Mouse (Mus musculus) layer of hippocampus, adult 9-11 months (tissue): ENCODE results near the gene Fscn2.

Experiments
- DNase-seq: peaks from one replicate; pipeline ENCODE4 v3.0.0; 2022

Fscn2 gene

DNA sequence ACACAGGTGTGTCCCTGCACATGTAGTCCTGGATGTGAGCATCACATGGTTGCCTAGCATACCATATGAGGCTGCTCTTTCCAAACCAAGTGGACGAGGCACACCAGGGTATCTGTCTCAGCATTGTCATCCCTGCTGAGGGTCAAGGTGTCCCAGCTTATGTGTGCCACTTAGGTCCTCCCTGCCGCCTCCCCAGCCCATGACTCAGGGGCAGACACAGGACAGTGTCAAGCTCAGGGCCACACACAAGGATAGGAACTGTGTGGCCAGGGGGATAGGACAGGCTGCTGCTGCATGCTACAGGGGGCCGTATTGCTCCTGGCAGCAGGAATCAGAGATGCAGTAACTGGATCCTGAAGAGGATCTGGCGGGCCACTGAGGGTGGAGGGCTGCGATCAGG lies 579 bp upstream of the Fscn2 start:
- no peak for DNase-seq

DNA sequence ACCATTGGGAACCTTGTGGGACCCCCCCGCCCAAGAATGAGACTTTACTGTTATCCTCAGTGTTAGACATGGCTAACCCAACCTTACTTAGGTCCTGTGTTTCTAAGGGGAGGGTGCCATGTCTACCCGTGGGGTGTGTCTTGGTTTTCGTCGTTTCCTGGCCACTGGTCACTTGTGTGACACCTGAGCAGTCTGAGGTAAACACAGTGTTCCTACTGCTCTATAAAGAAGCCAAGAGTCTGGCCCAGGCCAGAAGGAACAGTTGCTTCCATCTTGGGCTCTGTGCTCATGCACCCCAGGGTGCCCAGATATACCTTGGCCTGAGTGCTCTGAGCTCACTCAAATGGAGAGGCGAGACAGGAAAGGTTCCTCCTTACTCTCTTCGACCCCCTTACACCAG lies 1.6 kb downstream of the Fscn2 start:
- no peak for DNase-seq

DNA sequence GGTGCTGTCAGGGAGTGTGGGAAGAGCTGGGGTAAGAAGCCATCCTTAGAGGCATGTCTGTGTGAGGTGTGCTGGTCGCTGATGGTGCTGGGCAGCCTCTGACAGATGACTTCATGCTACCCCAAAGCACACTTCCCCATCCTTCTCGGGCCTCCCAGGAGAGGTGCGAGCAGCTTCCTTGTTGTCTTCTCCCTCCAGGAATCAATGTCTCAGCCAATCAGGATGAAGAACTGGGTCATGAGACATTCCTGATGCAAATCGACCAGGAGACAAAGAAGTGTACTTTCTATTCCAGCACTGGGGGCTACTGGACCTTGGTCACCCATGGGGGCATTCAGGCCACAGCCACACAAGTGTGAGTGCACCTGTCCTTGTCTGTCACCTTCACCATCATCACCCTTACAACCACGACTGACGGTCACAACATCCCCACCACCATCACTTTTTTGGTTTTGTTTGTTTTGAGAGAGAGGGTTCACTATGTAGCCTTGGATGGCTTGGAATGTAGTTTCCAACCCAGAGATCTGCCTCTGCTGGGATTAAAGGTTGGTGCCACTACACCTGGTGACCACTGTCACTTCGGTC lies 5.2 kb downstream of the Fscn2 start:
- no peak for DNase-seq

DNA sequence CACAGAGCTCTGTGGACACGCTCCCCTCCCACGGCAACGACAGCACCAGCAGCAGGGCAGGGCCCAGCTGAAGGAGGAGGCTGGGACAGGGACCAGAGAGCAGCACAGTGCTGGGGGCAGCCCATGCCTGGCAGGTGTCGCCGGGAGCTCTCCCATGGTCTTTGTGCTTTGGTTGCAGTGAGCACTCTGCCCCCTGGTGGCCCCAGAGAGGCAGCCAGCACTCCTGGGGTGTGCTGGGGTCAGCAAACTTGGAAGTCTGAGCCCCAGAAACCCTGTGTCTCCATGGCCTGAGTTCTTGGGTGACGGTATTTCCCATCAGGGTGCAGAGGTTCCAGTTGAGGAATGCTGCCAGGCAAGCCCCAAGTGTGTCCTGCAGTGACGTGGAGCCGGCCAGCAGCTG lies 8.3 kb downstream of the Fscn2 start:
- peak; percentile 60 for DNase-seq

DNA sequence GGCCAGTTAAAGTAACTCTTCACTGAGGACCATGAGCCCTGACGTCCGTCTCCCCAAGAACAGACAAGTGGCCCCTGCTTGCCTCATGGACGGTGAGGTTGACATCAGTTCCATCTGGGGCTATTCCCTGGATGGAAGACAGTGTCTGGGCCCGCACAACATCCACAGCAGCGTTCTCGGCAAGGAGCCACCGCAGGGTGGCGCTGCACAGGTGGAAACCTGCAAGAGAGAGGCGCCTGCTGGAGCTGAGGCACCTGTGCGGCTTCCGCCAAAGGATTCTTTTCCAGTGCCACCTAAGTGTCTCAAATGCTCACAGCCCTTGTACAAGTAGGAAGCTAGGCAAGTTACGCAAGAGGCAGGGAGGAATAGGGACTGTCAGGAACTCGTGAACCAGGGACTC lies 11.7 kb downstream of the Fscn2 start:
- no peak for DNase-seq

DNA sequence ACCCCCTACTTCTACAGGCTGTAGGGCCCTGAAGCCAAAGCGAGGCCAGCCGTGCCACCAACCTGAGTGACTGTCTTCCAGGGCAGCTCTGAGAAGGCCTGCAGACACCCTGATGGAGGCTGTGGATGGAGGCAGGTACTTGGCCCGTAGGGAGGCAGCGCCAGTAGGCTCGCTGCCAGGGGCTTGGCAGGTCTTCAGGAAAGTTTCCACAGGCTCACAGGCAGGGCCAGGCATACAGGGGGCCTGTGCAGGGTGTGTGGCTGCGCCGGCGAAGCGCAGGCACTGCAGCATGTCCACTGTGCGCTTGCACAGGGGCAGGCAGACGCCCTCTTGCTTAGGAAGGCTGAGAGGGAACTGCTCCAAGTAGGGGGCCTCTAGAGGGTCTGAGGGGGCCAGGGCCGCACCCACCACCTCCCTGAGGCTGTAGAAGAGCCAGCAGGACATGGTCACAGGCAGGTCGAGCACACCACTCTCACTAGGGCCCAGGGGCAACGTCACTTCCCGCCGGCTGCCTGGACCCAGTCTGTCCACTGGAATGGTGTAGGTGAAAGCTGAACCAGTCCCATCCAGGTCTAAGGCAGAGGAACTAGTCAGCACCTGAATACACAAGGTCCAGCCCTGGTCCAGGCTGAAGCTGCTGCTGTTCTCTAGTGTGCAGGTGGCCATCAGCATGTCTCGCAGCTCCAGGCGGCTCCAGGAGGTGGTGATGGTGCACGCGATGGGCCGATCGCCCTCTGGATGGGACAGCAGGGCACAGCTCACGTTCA lies 12.7 kb downstream of the Fscn2 start:
- no peak for DNase-seq

DNA sequence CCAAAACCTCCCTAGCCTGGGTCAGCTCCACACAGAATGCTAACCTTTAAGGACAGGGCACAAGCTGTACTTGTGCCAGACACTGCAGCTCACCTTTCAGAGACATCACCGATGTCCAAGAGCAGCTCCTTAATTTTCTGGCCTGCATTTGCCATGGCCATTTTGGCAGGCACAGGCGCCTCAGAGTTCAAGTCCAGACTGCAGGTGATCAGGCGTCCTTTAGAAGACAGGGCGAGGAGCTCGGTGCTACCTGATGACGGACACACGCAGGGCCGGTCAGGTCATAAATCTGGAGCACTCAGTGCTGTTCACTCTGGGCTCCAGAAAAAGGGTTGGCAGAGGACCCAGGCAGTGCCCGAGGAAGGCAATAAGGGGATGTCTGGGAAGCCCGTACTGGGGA lies 14.0 kb downstream of the Fscn2 start:
- DNase-seq, result no peak

DNA sequence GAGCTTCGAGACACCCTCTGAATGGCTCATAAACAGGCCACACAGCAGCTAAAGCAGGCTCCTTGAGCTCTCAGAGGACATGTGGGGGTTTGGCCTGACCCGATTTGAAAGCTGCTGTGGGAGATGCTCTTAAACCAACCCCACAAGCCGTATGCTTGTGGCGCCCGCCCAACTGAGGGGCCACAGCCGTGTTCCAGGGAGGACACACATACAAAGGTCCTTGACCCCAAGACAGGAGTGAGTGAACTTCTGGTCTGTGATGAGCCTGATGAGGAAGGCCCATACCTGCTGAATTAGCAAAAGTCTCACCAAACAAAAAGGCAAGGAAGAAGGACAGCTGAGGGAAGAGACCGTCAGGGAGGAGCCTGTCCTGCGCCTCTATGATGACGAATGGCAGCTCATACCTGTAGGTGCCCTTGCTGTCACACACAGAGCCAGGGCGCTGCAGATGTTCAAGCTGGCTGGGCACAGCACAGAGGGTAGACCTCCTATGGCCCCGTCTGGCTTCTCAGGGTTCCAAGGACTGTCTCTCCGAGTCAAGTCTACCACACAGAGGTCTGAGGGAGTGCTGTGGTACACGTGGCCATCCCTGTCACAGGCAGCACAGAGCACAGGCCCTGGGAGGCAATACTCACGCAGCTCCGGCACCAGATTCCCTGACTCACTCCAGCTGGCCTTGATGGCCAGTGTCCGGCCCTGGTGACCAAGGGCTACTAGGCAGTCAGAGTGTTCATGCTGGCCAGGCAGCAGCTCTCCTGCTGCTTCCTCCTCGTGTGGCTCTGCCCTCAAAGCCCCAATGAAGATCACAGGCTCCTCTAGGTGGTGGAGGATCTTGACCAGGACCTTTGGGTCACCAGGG lies 15.2 kb downstream of the Fscn2 start:
- no peak for DNase-seq

DNA sequence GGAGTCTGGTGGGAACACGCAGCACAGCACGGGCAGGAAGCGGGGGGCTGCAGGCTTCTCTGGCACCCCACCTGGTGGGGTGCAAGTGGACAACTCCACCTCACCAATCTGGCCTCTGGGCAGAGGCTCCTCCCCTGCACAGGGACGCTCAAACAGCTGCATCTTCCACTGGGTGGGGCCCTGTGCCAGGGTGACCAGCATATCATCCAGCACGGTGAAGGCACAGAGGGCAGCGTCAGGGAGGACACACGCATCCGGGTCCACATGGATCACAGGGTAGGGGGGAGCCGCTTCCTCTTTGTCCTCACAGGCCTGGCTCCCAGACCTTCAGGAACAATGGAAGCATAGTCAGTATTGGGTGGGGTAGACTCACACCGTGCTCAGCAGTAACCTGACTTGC lies 16.0 kb downstream of the Fscn2 start:
- no peak for DNase-seq

DNA sequence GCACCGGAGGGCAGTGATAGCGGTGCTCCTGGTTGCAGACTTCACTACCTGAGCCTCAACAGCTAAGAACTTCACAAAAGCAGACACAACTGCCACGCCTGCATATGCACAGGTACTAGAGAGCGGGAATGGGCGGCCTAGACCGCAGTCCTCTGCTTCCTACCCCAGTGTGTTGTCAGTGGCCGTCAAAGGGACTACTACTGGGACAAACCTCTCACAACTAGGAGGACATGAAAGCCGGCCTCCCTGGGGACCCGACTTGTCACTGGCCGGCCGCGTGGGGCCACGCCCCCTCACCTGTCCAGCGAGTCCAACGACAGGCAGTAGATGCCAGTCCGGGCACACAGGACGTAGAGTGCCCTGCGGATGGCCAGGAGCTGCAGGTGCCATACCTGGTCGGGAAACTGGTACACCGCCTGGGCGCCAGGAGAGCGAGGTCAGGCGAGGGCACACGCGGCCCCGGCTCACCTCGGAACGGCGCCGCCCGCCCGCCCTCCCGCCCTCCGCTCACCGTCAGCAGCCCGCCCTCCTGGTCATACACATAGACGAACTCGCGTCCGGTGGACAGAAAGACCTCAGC lies 16.8 kb downstream of the Fscn2 start:
- peak; percentile 52 for DNase-seq

DNA sequence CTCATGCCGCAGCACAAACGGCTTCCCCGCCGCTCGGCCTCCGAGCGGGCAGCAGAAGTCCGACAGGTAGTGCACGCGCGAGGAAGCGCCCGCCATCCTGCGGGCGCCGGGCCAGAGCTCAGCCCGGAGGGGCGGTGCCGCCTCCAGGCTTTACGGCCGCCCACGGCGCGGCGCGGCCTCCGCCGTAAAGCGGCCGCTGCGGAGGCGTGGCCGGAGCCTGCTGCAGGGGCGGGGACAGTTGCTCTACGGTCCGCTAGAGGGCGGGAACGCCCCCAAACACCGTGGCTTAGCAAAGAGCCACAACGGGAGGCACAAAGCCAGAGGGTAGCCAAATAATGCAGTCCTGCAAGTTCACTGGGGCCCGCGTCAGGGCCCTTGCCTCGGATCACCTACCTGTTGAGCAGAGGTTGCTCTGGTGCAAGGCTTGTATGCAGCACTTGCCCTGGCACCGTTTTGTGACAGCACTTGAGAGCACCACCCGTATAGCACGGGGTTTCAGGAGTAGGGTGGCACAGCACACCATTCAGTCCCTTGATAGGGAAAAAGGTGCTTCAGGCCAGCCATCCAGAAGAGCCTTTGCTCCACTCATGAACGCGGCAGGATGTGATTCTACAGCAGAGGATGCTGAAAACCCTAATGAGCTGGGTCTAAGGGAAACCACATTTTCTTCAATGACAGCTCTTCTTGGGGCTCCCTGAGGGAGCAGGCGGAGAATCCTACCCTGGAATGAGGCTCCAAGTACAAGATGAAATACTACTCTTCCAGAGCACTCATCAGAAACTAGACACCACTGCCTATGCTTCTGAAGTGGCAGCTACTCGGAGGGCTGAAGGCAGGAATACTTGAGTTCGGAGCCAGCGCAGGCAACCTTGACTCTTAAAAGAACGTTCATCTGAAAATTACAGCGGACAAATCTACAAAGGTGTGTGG lies 17.5 kb downstream of the Fscn2 start, which contains the start of gene Faap100:
Gene Faap100 (minus strand): TSS at position 154 of the 930 bp plus-strand sequence.
- DNase-seq, result peak; percentile 90

DNA sequence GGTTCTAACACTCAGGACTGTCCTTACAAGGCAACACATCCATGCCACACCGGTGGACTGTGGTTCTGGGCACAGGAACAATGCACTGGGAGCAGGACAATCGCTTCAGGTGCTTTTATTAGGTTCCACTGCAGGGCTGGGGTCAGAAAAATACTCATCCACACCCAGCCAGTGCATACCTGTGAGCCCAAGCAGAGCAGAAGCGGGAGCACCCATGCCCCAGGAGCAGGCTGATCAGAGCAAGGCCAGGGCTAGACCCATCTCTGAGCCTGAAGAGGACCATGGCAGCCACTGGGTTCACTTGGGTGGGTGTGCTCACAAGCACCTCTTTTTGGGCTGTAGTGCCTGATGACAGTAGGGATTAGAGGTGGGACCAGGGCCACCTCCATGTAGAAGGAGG lies 18.9 kb downstream of the Fscn2 start:
- no peak for DNase-seq

DNA sequence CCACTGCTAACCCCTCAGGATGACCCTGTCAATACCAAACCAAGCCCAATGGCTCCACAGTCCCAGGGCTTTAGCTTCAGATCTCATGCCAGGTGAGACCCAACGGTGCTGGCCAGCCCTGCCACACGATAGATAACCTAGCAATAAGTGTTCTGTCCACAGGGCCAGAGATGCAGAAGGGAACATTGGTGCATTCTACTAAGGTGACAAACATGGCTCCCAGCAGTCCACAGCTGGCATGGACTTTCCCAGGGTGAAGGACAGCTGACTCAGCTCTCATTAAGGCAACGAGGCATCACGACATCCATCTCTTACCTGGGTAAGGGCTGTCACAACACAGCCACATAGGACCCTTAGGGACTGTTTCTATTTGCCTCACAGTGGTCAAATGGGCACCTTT lies 19.8 kb downstream of the Fscn2 start:
- no peak for DNase-seq

DNA sequence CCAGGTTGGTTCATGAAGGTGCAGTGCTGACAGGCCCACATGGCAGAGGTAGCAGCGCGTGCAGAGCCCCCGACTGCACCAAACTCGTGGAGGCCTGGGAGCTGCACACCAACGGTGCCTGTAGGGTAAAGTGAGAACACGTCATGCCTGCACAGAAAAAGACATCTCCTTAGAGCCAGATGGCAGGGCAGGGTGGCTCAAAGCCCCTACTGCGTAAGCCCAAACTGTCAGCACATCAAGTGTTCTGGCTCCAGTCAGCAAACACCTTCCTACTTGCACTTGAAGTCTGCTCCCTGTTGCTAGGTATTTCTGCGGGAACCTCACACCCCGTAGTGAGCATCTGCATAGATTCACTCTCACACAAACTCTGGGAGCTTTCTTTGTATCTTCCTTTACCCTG lies 21.2 kb downstream of the Fscn2 start:
- DNase-seq, result no peak

DNA sequence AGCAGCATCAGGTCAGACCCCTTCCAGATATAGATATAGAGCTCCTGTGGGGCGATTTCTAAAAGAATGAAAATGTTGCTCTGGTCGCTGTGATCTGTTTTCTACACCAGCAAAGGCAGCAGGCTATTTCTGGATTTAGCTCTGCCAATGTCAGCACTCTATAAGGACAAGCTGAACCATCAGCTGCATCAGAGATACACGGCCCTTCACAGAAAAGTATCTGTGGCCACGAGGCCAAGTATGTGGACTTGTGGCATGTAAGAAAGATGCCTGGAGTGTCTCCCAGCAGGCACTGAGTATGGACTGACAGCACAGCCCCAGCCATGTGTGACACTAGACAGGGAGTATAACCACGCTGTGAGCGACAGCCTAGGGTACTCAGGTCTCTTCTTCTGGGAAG lies 25.3 kb downstream of the Fscn2 start:
- no peak for DNase-seq

DNA sequence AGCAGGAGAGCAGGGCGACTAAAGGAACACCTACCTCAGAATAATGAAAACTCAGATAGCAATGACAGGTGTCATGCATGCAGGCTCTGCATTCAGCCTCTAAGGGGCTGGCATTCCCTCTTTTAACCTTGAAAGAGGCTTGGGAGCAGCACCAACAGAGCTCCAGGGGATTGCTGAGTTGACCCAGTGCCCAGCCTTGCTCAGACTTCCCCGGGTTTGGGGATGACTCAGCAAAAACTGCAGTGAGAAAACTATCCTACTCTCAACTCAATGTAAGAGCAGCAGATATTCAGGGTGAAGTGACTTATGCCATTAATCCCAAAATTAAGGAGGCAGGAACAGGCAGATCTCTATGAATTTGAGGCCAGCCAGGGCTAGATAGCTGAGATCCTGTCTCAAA lies 25.8 kb downstream of the Fscn2 start:
- DNase-seq, result no peak

DNA sequence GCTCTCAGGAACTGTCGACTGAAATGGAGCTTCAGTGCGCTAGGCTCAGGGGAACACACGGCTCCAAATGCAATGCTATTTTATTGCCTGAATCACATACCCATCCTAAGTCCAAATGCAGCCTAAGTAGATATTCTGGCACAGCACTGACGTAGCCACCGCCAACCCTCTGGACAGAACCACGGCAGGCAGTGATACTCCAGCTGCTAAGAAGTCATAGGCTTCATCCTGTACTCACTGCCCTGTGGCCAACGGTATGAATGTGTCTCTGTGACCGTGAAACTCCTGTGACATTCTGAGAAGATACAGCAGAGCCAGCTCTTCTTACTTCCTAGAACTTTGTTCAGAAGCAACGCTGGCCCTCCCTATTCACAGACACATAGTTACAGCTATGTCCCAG lies 27.2 kb downstream of the Fscn2 start:
- no peak for DNase-seq

DNA sequence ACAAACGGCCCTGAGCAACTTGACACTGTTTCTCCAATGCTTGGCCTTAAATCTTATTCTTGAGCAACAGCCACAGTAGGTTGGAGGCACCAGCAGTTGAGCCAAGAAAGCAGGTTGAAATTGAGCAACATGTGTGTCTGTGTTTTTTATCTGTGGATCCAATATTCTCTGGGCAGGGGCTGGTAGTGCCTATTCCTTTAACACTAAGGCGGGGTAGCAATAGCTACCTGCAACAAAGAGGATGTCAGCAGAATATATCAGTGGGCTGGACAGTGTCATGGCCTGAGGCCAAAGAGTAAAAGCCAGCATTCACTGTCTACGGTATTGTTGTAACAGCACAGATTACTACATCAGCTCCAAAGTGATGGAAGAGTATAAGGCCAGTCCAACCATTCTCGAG lies 34.3 kb downstream of the Fscn2 start:
- DNase-seq, result no peak

DNA sequence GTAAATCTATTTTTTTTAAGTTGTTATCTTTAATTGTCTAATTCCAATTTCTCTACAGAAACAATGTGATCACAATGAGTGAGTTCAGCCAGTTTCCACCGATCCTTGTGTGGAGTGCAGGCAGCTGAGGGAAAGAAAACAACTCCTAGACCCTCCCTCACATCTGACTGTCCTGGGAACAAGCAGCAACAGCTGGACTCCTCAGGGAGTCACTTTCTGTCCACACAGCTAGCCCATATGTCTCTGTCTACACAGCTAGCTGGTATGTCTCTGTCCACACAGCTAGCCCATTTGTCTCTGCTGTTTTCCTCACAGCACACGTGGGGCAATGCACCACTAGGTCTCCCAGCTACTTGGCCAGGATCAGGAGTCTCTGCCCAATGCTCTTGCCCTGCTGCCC lies 36.3 kb downstream of the Fscn2 start:
- DNase-seq, result no peak

DNA sequence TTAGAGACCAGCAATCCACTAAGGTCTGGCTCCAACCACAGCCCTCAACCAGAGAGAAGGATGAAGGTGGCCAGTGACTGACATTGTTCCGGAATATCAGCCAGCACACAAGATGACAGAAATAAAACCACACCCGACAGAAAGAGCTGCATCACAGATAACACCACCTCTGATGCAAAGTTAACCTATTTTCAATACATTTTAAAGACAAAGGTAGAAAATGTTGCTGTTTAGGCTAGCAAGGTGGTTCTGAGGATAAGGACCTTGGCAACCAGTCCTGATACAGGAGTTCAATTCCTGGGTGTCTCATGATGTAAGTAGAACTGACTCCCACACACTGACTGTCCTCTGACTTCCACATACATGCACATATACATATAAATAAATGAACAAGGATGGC lies 38.0 kb downstream of the Fscn2 start:
- DNase-seq, result no peak

DNA sequence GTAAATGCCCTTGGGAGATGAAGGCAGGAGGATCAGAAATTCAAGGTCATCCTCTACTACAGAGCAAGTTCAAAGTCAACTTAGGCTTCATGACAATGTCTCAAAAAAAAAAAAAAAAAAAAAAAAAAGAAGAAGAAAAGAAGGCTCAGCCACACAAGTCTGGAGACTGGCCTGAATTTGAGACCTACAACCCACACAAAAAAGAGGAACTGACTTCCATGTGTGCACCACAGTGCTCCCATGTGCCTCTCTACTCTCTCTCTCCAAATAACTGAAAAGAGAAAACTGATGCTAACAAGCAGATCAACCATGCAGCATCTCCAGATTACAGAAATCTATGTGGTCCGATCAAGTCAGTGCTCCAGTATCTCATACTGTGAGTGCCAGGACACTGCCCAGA lies 43.5 kb downstream of the Fscn2 start:
- DNase-seq, result no peak

DNA sequence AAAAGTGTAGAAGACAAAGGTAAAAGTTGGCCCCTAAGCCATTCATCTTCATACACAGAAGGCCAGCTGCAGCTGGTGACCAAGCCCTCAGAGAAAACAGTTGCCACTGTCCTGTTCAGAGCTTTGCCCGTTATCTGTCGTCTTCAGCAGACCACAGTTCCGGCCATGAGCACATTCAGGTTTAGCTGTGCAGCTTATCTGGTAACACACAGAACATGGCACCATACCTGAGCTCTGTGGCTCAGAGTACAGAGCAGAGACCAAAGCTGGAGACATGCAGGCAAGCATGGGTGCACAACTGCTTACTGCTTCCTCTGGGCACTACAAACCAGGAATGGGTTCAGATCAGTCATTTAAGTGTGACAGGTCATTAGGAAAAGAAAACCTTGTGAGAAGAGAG lies 44.5 kb downstream of the Fscn2 start:
- DNase-seq, result no peak

DNA sequence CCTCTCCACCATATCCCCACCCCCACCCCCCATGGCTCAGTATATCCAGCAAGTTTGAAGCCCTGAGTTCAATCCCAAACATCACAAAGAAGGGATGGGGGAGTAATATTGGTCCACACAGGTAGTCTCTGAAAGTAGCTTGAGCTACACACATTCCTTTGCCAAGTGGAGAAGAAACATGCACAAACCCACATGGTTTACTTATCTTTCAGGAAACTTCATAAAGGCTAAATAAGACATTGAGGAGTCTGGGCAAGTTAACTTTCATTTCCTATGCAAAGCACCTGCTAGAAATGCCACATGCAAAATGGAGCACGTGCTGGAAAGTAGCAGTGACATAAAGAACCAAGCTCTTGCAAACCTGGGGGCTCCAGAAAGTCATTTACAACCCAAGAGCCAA lies 45.1 kb downstream of the Fscn2 start:
- DNase-seq, result no peak
